ENCODE assay signal across 14 mouse cellular contexts in the genomic region with DNA sequence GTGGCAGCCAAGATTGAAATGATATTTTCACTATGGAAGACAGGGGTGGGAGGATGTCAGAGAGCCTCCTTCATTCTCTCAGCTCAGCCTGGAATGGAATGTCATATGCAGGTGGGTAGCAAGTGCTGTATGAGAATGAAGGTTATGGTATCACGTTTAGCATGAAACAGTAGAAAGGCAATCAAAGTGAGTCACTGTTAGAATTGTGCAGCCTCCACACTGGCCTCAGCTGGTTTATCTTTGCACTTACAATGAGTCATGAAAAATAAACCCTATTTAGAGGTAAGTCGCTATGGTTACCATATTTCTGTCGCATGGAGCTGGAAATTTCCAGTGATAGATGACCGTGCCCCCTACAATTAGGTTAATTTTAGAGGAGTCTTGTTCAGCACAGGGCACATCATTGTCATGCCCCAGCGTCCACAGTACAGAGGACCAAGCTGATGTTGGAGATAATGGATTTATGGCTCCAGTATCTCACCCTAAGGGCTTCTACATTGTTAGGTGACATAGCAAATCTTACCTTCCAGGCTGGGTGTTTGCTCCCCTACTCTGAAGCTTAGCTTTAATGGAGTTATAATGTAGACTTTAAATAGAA.
A peak's percentile ranks its signal among the peaks of the same experiment; 100 is the strongest.
DNase-seq lines count a peak whose midpoint lies in the region; ATAC-seq and TF ChIP-seq lines count a peak whose summit lies in the region.
"Had no signal": no experiment of that assay in that cellular context is flagged by ENCODE, and none has a peak within 500 bp of the region (broad histone marks: within the 10 kb centered on the region; RNA-seq: fewer than 3 reads in every experiment).

No protein-coding gene starts in this region.

- H3K9ac ChIP-seq in midbrain, embryonic 14.5 days (replicated peaks; ENCODE audit: low read length) = no peak overlapping the region
- no peak overlapping the region for H3K9ac ChIP-seq in midbrain, embryonic 15.5 days
- H3K9ac ChIP-seq in stomach, embryonic 14.5 days (replicated peaks; ENCODE audit: low read depth, low read length) = no peak overlapping the region
- H3K9ac ChIP-seq: liver, embryonic 15.5 days; neural tube, embryonic 12.5 days had no signal

- DNase-seq in adrenal gland, adult 2 months = peak; percentile 20
- no peak for DNase-seq in adrenal gland, postnatal 25 days
- DNase-seq in midbrain, embryonic 14.5 days = peak; percentile 16
- DNase-seq in layer of hippocampus, adult 2 months (ENCODE audit: low spot score in 2 of 2) = peak in 1 of 2 experiments; percentile 21
- DNase-seq in heart, adult 18-20 months = no peak
- no peak for DNase-seq in urinary bladder, postnatal 25 days (ENCODE audit: low spot score)
- DNase-seq: heart, adult 2 months; heart, postnatal 4 days; spleen, adult 18-20 months; thymus, postnatal 36 days had no signal

- H3K27me3 ChIP-seq in midbrain, embryonic 14.5 days (ENCODE audit: control insufficient read depth, insufficient read depth, low read length) = no peaks in the 10 kb centered on the region
- no peaks in the 10 kb centered on the region for H3K27me3 ChIP-seq in midbrain, embryonic 15.5 days (replicated peaks)
- H3K27me3 ChIP-seq in stomach, embryonic 14.5 days (ENCODE audit: control insufficient read depth, insufficient read depth, low read length) = no peaks in the 10 kb centered on the region
- H3K27me3 ChIP-seq: liver, embryonic 15.5 days; neural tube, embryonic 12.5 days had no signal

- H3K4me3 ChIP-seq in midbrain, embryonic 14.5 days (replicated peaks; ENCODE audit: low read depth, low read length) = no peak overlapping the region
- no peak overlapping the region for H3K4me3 ChIP-seq in midbrain, embryonic 15.5 days
- no peak overlapping the region for H3K4me3 ChIP-seq in layer of hippocampus, adult 2 months
- H3K4me3 ChIP-seq in stomach, embryonic 14.5 days (ENCODE audit: low read depth, low read length) = no peak overlapping the region
- H3K4me3 ChIP-seq: heart, adult 2 months; liver, embryonic 15.5 days; neural tube, embryonic 12.5 days had no signal

- H3K4me1 ChIP-seq in midbrain, embryonic 14.5 days (ENCODE audit: control insufficient read depth, insufficient read depth, low read length) = peaks cover 14% of the 10 kb centered on the region
- H3K4me1 ChIP-seq in midbrain, embryonic 15.5 days = peaks cover 23% of the 10 kb centered on the region
- H3K4me1 ChIP-seq in stomach, embryonic 14.5 days (ENCODE audit: control insufficient read depth, insufficient read depth, low read length) = no peaks in the 10 kb centered on the region
- H3K4me1 ChIP-seq: liver, embryonic 15.5 days had no signal

- WGBS in midbrain, embryonic 14.5 days = 66% methylated on average over 5 of the region's 5 CpGs
- 66% methylated on average over 5 of the region's 5 CpGs for WGBS in midbrain, embryonic 15.5 days
- WGBS in stomach, embryonic 14.5 days = 62% methylated on average over 5 of the region's 5 CpGs

- H3K4me2 ChIP-seq in midbrain, embryonic 14.5 days (ENCODE audit: low read length) = no peak overlapping the region
- H3K4me2 ChIP-seq in midbrain, embryonic 15.5 days = no peak overlapping the region
- no peak overlapping the region for H3K4me2 ChIP-seq in stomach, embryonic 14.5 days (replicated peaks; ENCODE audit: low read depth, low read length)
- H3K4me2 ChIP-seq: liver, embryonic 15.5 days; neural tube, embryonic 12.5 days had no signal

- peak overlapping the region; percentile 37; the same call in 1 of the 2 replicates for H3K27ac ChIP-seq in midbrain, embryonic 14.5 days (replicated peaks; ENCODE audit: low read depth, low read length)
- no peak overlapping the region for H3K27ac ChIP-seq in midbrain, embryonic 15.5 days
- H3K27ac ChIP-seq in layer of hippocampus, adult 2 months = peak overlapping the region; percentile 89
- H3K27ac ChIP-seq in stomach, embryonic 14.5 days (ENCODE audit: low read length) = no peak overlapping the region
- H3K27ac ChIP-seq: heart, adult 2 months; liver, embryonic 15.5 days had no signal

- H3K36me3 ChIP-seq in midbrain, embryonic 14.5 days (ENCODE audit: control insufficient read depth, insufficient read depth, low read length) = no peaks in the 10 kb centered on the region
- no peaks in the 10 kb centered on the region for H3K36me3 ChIP-seq in midbrain, embryonic 15.5 days (replicated peaks)
- H3K36me3 ChIP-seq in stomach, embryonic 14.5 days (ENCODE audit: control insufficient read depth, insufficient read depth, low read length) = no peaks in the 10 kb centered on the region
- H3K36me3 ChIP-seq: liver, embryonic 15.5 days; neural tube, embryonic 12.5 days had no signal

- TF ChIP-seq CTCF in layer of hippocampus, adult 2 months (conservative IDR thresholded peaks at IDR 0.05) = 0 out of 2 replicates have a peak, but pooled peaks have one; percentile 8

- H3K9me3 ChIP-seq in midbrain, embryonic 14.5 days (ENCODE audit: control insufficient read depth, low read length) = no peaks in the 10 kb centered on the region
- no peaks in the 10 kb centered on the region for H3K9me3 ChIP-seq in midbrain, embryonic 15.5 days
- no peaks in the 10 kb centered on the region for H3K9me3 ChIP-seq in stomach, embryonic 14.5 days (ENCODE audit: control insufficient read depth, low read depth, low read length)
- H3K9me3 ChIP-seq: liver, embryonic 15.5 days; neural tube, embryonic 12.5 days had no signal

- no peak for ATAC-seq in midbrain, embryonic 14.5 days (ENCODE audit: low FRiP score, low TSS enrichment)
- ATAC-seq in midbrain, embryonic 15.5 days (replicated peaks) = no peak
- ATAC-seq in stomach, embryonic 14.5 days (ENCODE audit: insufficient number of reproducible peaks, insufficient read depth, low FRiP score, low read depth) = 0 out of 2 replicates have a peak, but pooled peaks have one; percentile 42

Comparison
In these comparisons a context has a peak if more than half of its experiments do, and no peak if none do; other contexts are left out.
1. DNase-seq: peak in adrenal gland, adult 2 months (single experiment) and midbrain, embryonic 14.5 days (single experiment); none in adrenal gland, postnatal 25 days (single experiment), heart, adult 18-20 months (0 of 2) and urinary bladder, postnatal 25 days (single experiment).
2. H3K27ac ChIP-seq: peak in midbrain, embryonic 14.5 days (single experiment) and layer of hippocampus, adult 2 months (single experiment); none in midbrain, embryonic 15.5 days (single experiment) and stomach, embryonic 14.5 days (single experiment).